Comparison of ENCODE assay signal across 18 mouse cellular contexts in genomic region chr11:21088356-21088755, GRCm38 (mm10).
"Had no signal": no experiment of that assay in that cellular context is flagged by ENCODE, and none has a peak within 500 bp of the region (broad histone marks: within the 10 kb centered on the region; RNA-seq: fewer than 3 reads in every experiment).

No protein-coding gene starts in this region.

- DNase-seq: lung, adult 18-20 months; lung, embryonic 14.5 days; lung, postnatal 10 days; lung, postnatal 4 days; retina, postnatal 1 day; right cerebral cortex, adult 18-20 months; right cerebral cortex, postnatal 25 days; right cerebral cortex, postnatal 4 days; spleen, adult 18-20 months; thymus, adult 18-20 months; thymus, postnatal 14 days; thymus, postnatal 36 days had no signal

- H3K36me3 ChIP-seq: midbrain, embryonic 10.5 days; midbrain, embryonic 13.5 days; neural tube, embryonic 13.5 days; neural tube, embryonic 15.5 days had no signal

- H3K27ac ChIP-seq: liver, embryonic 14.5 days; midbrain, embryonic 10.5 days; midbrain, embryonic 13.5 days; neural tube, embryonic 13.5 days; neural tube, embryonic 15.5 days had no signal

- H3K27me3 ChIP-seq: midbrain, embryonic 13.5 days; neural tube, embryonic 13.5 days; neural tube, embryonic 15.5 days had no signal

- H3K4me3 ChIP-seq: midbrain, embryonic 10.5 days; midbrain, embryonic 13.5 days; myocyte; neural tube, embryonic 13.5 days; neural tube, embryonic 15.5 days had no signal
